Mouse (Mus musculus) adrenal gland, postnatal 25 days (tissue): Measurements from ENCODE around the gene Rhot1. TPM values are rescaled to one million over a fixed set of nuclear protein-coding genes. Genes with fewer than 3 reads are reported as not detected.

Source experiments
- total RNA-seq: library from RNA; stranded (reverse); gene quantifications from 2 replicates; pipeline ENCODE4 v1.2.3, GENCODE M21; 2021

The Rhot1 gene
- total RNA-seq, 1 experiment from 2014 or later = 85.9 TPM

Other genes with a start within 250 kb of the Rhot1 start
- gene Utp6, start 246.6 kb upstream of the Rhot1 start, total RNA-seq = 39.3 and 45.0 TPM in 2 replicates
- gene Suz12, start 215.9 kb upstream of the Rhot1 start, total RNA-seq = 61.3 and 66.7 TPM in 2 replicates
- gene Crlf3, start 128.0 kb upstream of the Rhot1 start, total RNA-seq = 13.6 and 18.2 TPM in 2 replicates
- gene Atad5, start 119.6 kb upstream of the Rhot1 start, total RNA-seq = 4.2 and 4.5 TPM in 2 replicates
- 20.5 and 26.8 TPM in 2 replicates for gene Tefm, start 66.8 kb upstream of the Rhot1 start, total RNA-seq
- 11.9 and 16.3 TPM in 2 replicates for gene Adap2, start 54.9 kb upstream of the Rhot1 start, total RNA-seq
- gene Rnf135, start 25.2 kb upstream of the Rhot1 start, total RNA-seq = 14.3 and 21.7 TPM in 2 replicates
- 3.3 and 3.8 TPM in 2 replicates for gene Rhbdl3, start 91.9 kb downstream of the Rhot1 start, total RNA-seq
- 21.0 and 23.3 TPM in 2 replicates for gene 5730455P16Rik, start 169.0 kb downstream of the Rhot1 start, total RNA-seq
- 158 and 187 TPM in 2 replicates for gene Zfp207, start 174.3 kb downstream of the Rhot1 start, total RNA-seq
- gene Psmd11, start 219.6 kb downstream of the Rhot1 start, total RNA-seq = 151 and 166 TPM in 2 replicates